Mouse (Mus musculus) adrenal gland, adult 18-20 months (tissue): ENCODE data around the gene Srd5a3. TPM values are rescaled to one million over a fixed set of nuclear protein-coding genes. Genes with fewer than 3 reads are reported as not detected.
"Not testable (repeated sequence)": the region's sequence is repeated elsewhere in the genome, so short reads cannot be mapped to it uniquely, and the experiment has no call there.

Experiments used
- DNase-seq, 2 experiments: peaks; one replicate each; pipeline ENCODE4 v3.0.0; 2021 to 2022; ENCODE audit warnings: low spot score in 2 of 2
- long read RNA-seq, 2 experiments: library from polyadenylated mRNA; stranded (forward); transcript quantifications; one replicate each; pipeline ENCODE4 v2.0.0; 2021
- total RNA-seq, 2 experiments: library from RNA; stranded (reverse); gene quantifications; 1 replicate in 1 of 2; 2 replicates in 1 of 2; pipeline ENCODE4 v1.2.3; 2021

Srd5a3 gene
- total RNA-seq = 10 to 100 TPM; 17.3 to 22.2 TPM
- long read RNA-seq, experiment 1, transcript Srd5a3-201 (6 exons, 1,747 nt) = major isoform, 10 of 10 reads
- long read RNA-seq, experiment 1, partial matches to known transcripts = 0 of 10 reads
- long read RNA-seq, experiment 1, other reads (novel, unspliced or antisense) = 0 of 10 reads
- long read RNA-seq, experiment 2, transcript Srd5a3-201 (6 exons, 1,747 nt) = major isoform, 42 of 46 reads
- long read RNA-seq, experiment 2, partial matches to known transcripts = 0 of 46 reads
- long read RNA-seq, experiment 2, other reads (novel, unspliced or antisense) = 4 of 46 reads

- DNase-seq = peak; percentile 94 to 96
These were observed at the start of gene Srd5a3 for GRCm38 (mm10) chr5:76139808-76140729. TSS of gene Srd5a3 (plus strand) at chr5:76140271.

- not testable (repeated sequence) for DNase-seq
These were observed 36.3 kb upstream of the Srd5a3 start for GRCm38 (mm10) chr5:76103809-76104208.

- no peak for DNase-seq
These were observed 32.8 kb upstream of the Srd5a3 start for GRCm38 (mm10) chr5:76107306-76107705.

GRCm38 (mm10) chr5:76108496-76108895 lies 31.6 kb upstream of the Srd5a3 start:
- DNase-seq = no peak

- DNase-seq = no peak
These were observed 28.9 kb upstream of the Srd5a3 start for GRCm38 (mm10) chr5:76111173-76111572.

GRCm38 (mm10) chr5:76112016-76112415 lies 28.1 kb upstream of the Srd5a3 start:
- no peak for DNase-seq

GRCm38 (mm10) chr5:76115436-76116041 lies 24.5 kb upstream of the Srd5a3 start:
- DNase-seq = no peak

- DNase-seq = peak; percentile 75 to 77
These were observed 21.6 kb upstream of the Srd5a3 start for GRCm38 (mm10) chr5:76118441-76118840.

GRCm38 (mm10) chr5:76120634-76121033 lies 19.4 kb upstream of the Srd5a3 start:
- no peak for DNase-seq

GRCm38 (mm10) chr5:76127584-76128316 lies 12.3 kb upstream of the Srd5a3 start:
- no peak for DNase-seq

GRCm38 (mm10) chr5:76130292-76130691 lies 9.8 kb upstream of the Srd5a3 start:
- DNase-seq = no peak

GRCm38 (mm10) chr5:76131990-76132389 lies 8.1 kb upstream of the Srd5a3 start:
- DNase-seq = no peak

- DNase-seq = no peak
These were observed 4.4 kb upstream of the Srd5a3 start for GRCm38 (mm10) chr5:76135644-76136043.

- no peak for DNase-seq
These were observed 3.8 kb upstream of the Srd5a3 start for GRCm38 (mm10) chr5:76136271-76136670.

GRCm38 (mm10) chr5:76137586-76137985 lies 2.5 kb upstream of the Srd5a3 start:
- DNase-seq = no peak

- DNase-seq = no peak
These were observed 2.0 kb upstream of the Srd5a3 start for GRCm38 (mm10) chr5:76138071-76138470.

- DNase-seq = no peak
These were observed 1.6 kb upstream of the Srd5a3 start for GRCm38 (mm10) chr5:76138512-76138911.

- no peak for DNase-seq
These were observed 850 bp upstream of the Srd5a3 start for GRCm38 (mm10) chr5:76139171-76139671.

- no peak for DNase-seq
These were observed 627 bp downstream of the Srd5a3 start for GRCm38 (mm10) chr5:76140730-76141066.

- no peak for DNase-seq
These were observed 3.3 kb downstream of the Srd5a3 start for GRCm38 (mm10) chr5:76143356-76143755.

- no peak for DNase-seq
These were observed 6.3 kb downstream of the Srd5a3 start for GRCm38 (mm10) chr5:76146401-76146800.
